Mouse (Mus musculus) hindbrain, embryonic 13.5 days (tissue): Measurements from ENCODE around the gene Ttc26. TPM values are rescaled to one million over a fixed set of nuclear protein-coding genes. Genes with fewer than 3 reads are reported as not detected.

Experiments
- ATAC-seq: fragments of 200-750 bp; cut with Nextera tagmentation; 2 replicates; pipeline ENCODE4 v1.8.0; 2017; ENCODE audit warnings: moderate TSS enrichment; ENCODE audit not compliant: low FRiP score
- H3K27ac ChIP-seq: fragments of 300-500 bp; sonication (generic); 2 replicates; pipeline ENCODE4 v1.5.1; 2015; ENCODE audit warnings: inconsistent platforms, mild to moderate bottlenecking, moderate library complexity
- H3K27me3 ChIP-seq: fragments of 300-500 bp; sonication (generic); 2 replicates; pipeline ENCODE4 v1.6.1; 2015; ENCODE audit warnings: mild to moderate bottlenecking, inconsistent platforms
- H3K36me3 ChIP-seq: fragments of 300-500 bp; sonication (generic); 2 replicates; pipeline ENCODE4 v1.6.1; 2015; ENCODE audit warnings: mild to moderate bottlenecking, inconsistent platforms
- H3K4me1 ChIP-seq: fragments of 300-500 bp; sonication (generic); replicated peaks from 2 replicates; pipeline ENCODE4 v1.6.1; 2015; ENCODE audit warnings: inconsistent platforms
- H3K4me2 ChIP-seq: fragments of 300-500 bp; sonication (generic); 2 replicates; pipeline ENCODE4 v1.6.1; 2015; ENCODE audit warnings: inconsistent platforms, mild to moderate bottlenecking, moderate library complexity
- H3K4me3 ChIP-seq: fragments of 300-500 bp; sonication (generic); 2 replicates; pipeline ENCODE4 v1.5.1; 2015; ENCODE audit warnings: mild to moderate bottlenecking, inconsistent platforms
- H3K9ac ChIP-seq: fragments of 300-500 bp; sonication (generic); 2 replicates; pipeline ENCODE4 v1.6.1; 2015; ENCODE audit warnings: mild to moderate bottlenecking, inconsistent platforms
- H3K9me3 ChIP-seq: fragments of 300-500 bp; sonication (generic); 2 replicates; pipeline ENCODE4 v1.6.1; 2016; ENCODE audit warnings: inconsistent platforms
- WGBS: fragments of 180-500 bp; shearing (Covaris S2); methylation state at CpG from one replicate; pipeline ENCODE4 v1.1.7; 2015; 5-methylcytosine and 5-hydroxymethylcytosine counted together
- polyA plus RNA-seq: library from polyadenylated mRNA; unstranded; fragments of >200 nt; fragmentation: Nextera tagmentation; extraction: Ambion mirVana; gene quantifications from 2 replicates; pipeline ENCODE4 v1.2.1, GENCODE M21; 2015

Gene Ttc26
- polyA plus RNA-seq: 6.7 and 7.3 TPM in 2 replicates

- WGBS: under 1% methylated on average over 26 of the region's 26 CpGs
- H3K9me3 ChIP-seq: no peaks in the 10 kb centered on the region
- ATAC-seq: peak; percentile 92
These were observed at the start of gene Ttc26 for GRCm38 (mm10) chr6:38381129-38381771. Gene Ttc26, plus strand, starts transcription at chr6:38381469.

GRCm38 (mm10) chr6:38335264-38335663, 46.0 kb upstream of the Ttc26 start:
- H3K27me3 ChIP-seq: no peaks in the 10 kb centered on the region
- no peak overlapping the region for H3K9ac ChIP-seq
- no peak overlapping the region for H3K4me2 ChIP-seq
- no peak overlapping the region for H3K27ac ChIP-seq
- no peaks in the 10 kb centered on the region for H3K36me3 ChIP-seq
- ATAC-seq: no peak
- no peaks in the 10 kb centered on the region for H3K9me3 ChIP-seq
- H3K4me1 ChIP-seq: no peaks in the 10 kb centered on the region
- no peak overlapping the region for H3K4me3 ChIP-seq
- WGBS: 83% methylated on average over 6 of the region's 6 CpGs

More at GRCm38 (mm10) chr6:38381129-38381771, at the start of gene Ttc26:
- Histone ChIP-seq H3K4me2 (peak within 1 kb of the TSS; percentile 78), H3K27me3 (0 out of 2 replicates have a peak, but pooled peaks cover 6% of the 10 kb centered on the region), H3K4me3 (peak within 1 kb of the TSS; percentile 59), H3K4me1 (peaks cover 13% of the 10 kb centered on the region), H3K9ac (peak within 1 kb of the TSS; percentile 76), H3K27ac (peak within 1 kb of the TSS; percentile 73), H3K36me3 (peaks cover 15% of the 10 kb centered on the region)

- Histone ChIP-seq H3K4me3 (no peak overlapping the region), H3K4me1 (no peaks in the 10 kb centered on the region), H3K9me3 (no peaks in the 10 kb centered on the region), H3K36me3 (no peaks in the 10 kb centered on the region), H3K27ac (no peak overlapping the region), H3K27me3 (no peaks in the 10 kb centered on the region), H3K4me2 (no peak overlapping the region), H3K9ac (no peak overlapping the region)
- WGBS: 93% methylated on average over 4 of the region's 4 CpGs
- no peak for ATAC-seq
These were observed 44.0 kb upstream of the Ttc26 start for GRCm38 (mm10) chr6:38337166-38337705.

GRCm38 (mm10) chr6:38337951-38338350, 43.3 kb upstream of the Ttc26 start:
- Histone ChIP-seq H3K4me3 (no peak overlapping the region), H3K9me3 (no peaks in the 10 kb centered on the region), H3K36me3 (no peaks in the 10 kb centered on the region), H3K27ac (no peak overlapping the region), H3K4me2 (no peak overlapping the region), H3K27me3 (no peaks in the 10 kb centered on the region), H3K9ac (no peak overlapping the region), H3K4me1 (no peaks in the 10 kb centered on the region)
- WGBS: 86% methylated on average over 6 of the region's 6 CpGs
- no peak for ATAC-seq

- ATAC-seq: no peak
- H3K4me3 ChIP-seq: no peak overlapping the region
- H3K27ac ChIP-seq: no peak overlapping the region
- no peaks in the 10 kb centered on the region for H3K27me3 ChIP-seq
- 71% methylated on average over 2 of the region's 2 CpGs for WGBS
- no peak overlapping the region for H3K4me2 ChIP-seq
- no peak overlapping the region for H3K9ac ChIP-seq
- no peaks in the 10 kb centered on the region for H3K9me3 ChIP-seq
- H3K36me3 ChIP-seq: no peaks in the 10 kb centered on the region
- H3K4me1 ChIP-seq: no peaks in the 10 kb centered on the region
These were observed 42.2 kb upstream of the Ttc26 start for GRCm38 (mm10) chr6:38339078-38339477.

GRCm38 (mm10) chr6:38341751-38342665, 39.3 kb upstream of the Ttc26 start:
- Histone ChIP-seq H3K27ac (no peak overlapping the region), H3K9ac (no peak overlapping the region), H3K4me3 (no peak overlapping the region), H3K4me1 (no peaks in the 10 kb centered on the region), H3K4me2 (no peak overlapping the region), H3K27me3 (no peaks in the 10 kb centered on the region), H3K36me3 (no peaks in the 10 kb centered on the region), H3K9me3 (no peaks in the 10 kb centered on the region)
- WGBS: 81% methylated on average over 11 of the region's 11 CpGs
- no peak for ATAC-seq

- no peak for ATAC-seq
- no peaks in the 10 kb centered on the region for H3K27me3 ChIP-seq
- H3K4me2 ChIP-seq: no peak overlapping the region
- no peak overlapping the region for H3K4me3 ChIP-seq
- no peaks in the 10 kb centered on the region for H3K36me3 ChIP-seq
- no peak overlapping the region for H3K9ac ChIP-seq
- H3K9me3 ChIP-seq: no peaks in the 10 kb centered on the region
- H3K4me1 ChIP-seq: no peaks in the 10 kb centered on the region
- 74% methylated on average over 8 of the region's 8 CpGs for WGBS
- no peak overlapping the region for H3K27ac ChIP-seq
These were observed 38.6 kb upstream of the Ttc26 start for GRCm38 (mm10) chr6:38342666-38342992.

GRCm38 (mm10) chr6:38343581-38343980, 37.7 kb upstream of the Ttc26 start:
- Histone ChIP-seq H3K4me1 (no peaks in the 10 kb centered on the region), H3K27me3 (no peaks in the 10 kb centered on the region), H3K4me2 (no peak overlapping the region), H3K27ac (no peak overlapping the region), H3K9ac (no peak overlapping the region), H3K9me3 (no peaks in the 10 kb centered on the region), H3K4me3 (no peak overlapping the region), H3K36me3 (no peaks in the 10 kb centered on the region)
- no peak for ATAC-seq
- WGBS: 43% methylated on average over 3 of the region's 3 CpGs

GRCm38 (mm10) chr6:38344006-38344670, 37.1 kb upstream of the Ttc26 start:
- Histone ChIP-seq H3K4me3 (no peak overlapping the region), H3K36me3 (no peaks in the 10 kb centered on the region), H3K9ac (no peak overlapping the region), H3K9me3 (no peaks in the 10 kb centered on the region), H3K27me3 (no peaks in the 10 kb centered on the region), H3K4me2 (no peak overlapping the region), H3K27ac (no peak overlapping the region), H3K4me1 (no peaks in the 10 kb centered on the region)
- 87% methylated on average over 7 of the region's 7 CpGs for WGBS
- ATAC-seq: no peak

- H3K27ac ChIP-seq: no peak overlapping the region
- no peaks in the 10 kb centered on the region for H3K9me3 ChIP-seq
- 59% methylated on average over 7 of the region's 7 CpGs for WGBS
- no peak overlapping the region for H3K4me3 ChIP-seq
- no peaks in the 10 kb centered on the region for H3K4me1 ChIP-seq
- H3K36me3 ChIP-seq: no peaks in the 10 kb centered on the region
- H3K4me2 ChIP-seq: no peak overlapping the region
- H3K9ac ChIP-seq: no peak overlapping the region
- no peak for ATAC-seq
- H3K27me3 ChIP-seq: peaks cover 15% of the 10 kb centered on the region
These were observed 35.5 kb upstream of the Ttc26 start for GRCm38 (mm10) chr6:38345796-38346195.

GRCm38 (mm10) chr6:38347875-38348274, 33.4 kb upstream of the Ttc26 start:
- WGBS: 82% methylated on average over 5 of the region's 5 CpGs

GRCm38 (mm10) chr6:38348811-38349453, 32.3 kb upstream of the Ttc26 start:
- Histone ChIP-seq H3K27me3 (peaks cover 45% of the 10 kb centered on the region), H3K4me1 (peaks cover 4% of the 10 kb centered on the region), H3K4me3 (no peak overlapping the region), H3K4me2 (no peak overlapping the region), H3K9ac (no peak overlapping the region), H3K27ac (no peak overlapping the region), H3K9me3 (no peaks in the 10 kb centered on the region), H3K36me3 (no peaks in the 10 kb centered on the region)
- 91% methylated on average over 6 of the region's 6 CpGs for WGBS
- no peak for ATAC-seq

More at GRCm38 (mm10) chr6:38347875-38348274, 33.4 kb upstream of the Ttc26 start:
- no peak overlapping the region for H3K9ac ChIP-seq
- H3K27me3 ChIP-seq: peaks cover 34% of the 10 kb centered on the region
- no peaks in the 10 kb centered on the region for H3K4me1 ChIP-seq
- no peak overlapping the region for H3K4me3 ChIP-seq
- no peak overlapping the region for H3K27ac ChIP-seq
- no peak overlapping the region for H3K4me2 ChIP-seq
- no peaks in the 10 kb centered on the region for H3K9me3 ChIP-seq
- H3K36me3 ChIP-seq: no peaks in the 10 kb centered on the region
- no peak for ATAC-seq
